Mouse (Mus musculus): Measurements from ENCODE around the gene Ch25h.

GRCm38 (mm10) chr19:34450784-34451370, 24.1 kb downstream of the Ch25h start:
- TF ChIP-seq POLR2A (IDR thresholded peaks at IDR 0.05; ENCODE audit: insufficient read depth, low read depth, low read length) (no peak), CTCF (IDR thresholded peaks at IDR 0.05) (no peak)

All from heart, adult 2 months (tissue).